Mouse (Mus musculus) heart, embryonic 13.5 days (tissue): Measurements from ENCODE around the gene Fndc1. TPM values are rescaled to one million over a fixed set of nuclear protein-coding genes. Genes with fewer than 3 reads are reported as not detected.

Experiments used
- microRNA-seq: library from miRNA; unstranded; fragments of <30 nt; microRNA quantifications from one replicate; pipeline ENCODE4, GENCODE M21; 2016
- polyA plus RNA-seq: library from polyadenylated mRNA; unstranded; fragments of >200 nt; fragmentation: Nextera tagmentation; extraction: Ambion mirVana; gene quantifications from 2 replicates; pipeline ENCODE4 v1.2.1, GENCODE M21; 2015

The Fndc1 gene
- polyA plus RNA-seq, 1 experiment from 2014 or later = 10.8 TPM

Small RNA genes within 50 kb of the gene (microRNA-seq; reads per million reads assigned to microRNA genes)
- gene Gm25872 = not detected

Other genes starting within 250 kb of the Fndc1 start
- gene Tagap, start 98.7 kb upstream of the Fndc1 start, polyA plus RNA-seq = 0.37 and 0.42 TPM in 2 replicates
- gene Rsph3a, start 118.3 kb upstream of the Fndc1 start, polyA plus RNA-seq = 54.6 and 57.1 TPM in 2 replicates